Mouse (Mus musculus): ENCODE measurements around the gene Rassf9.

Gene Rassf9

DNA sequence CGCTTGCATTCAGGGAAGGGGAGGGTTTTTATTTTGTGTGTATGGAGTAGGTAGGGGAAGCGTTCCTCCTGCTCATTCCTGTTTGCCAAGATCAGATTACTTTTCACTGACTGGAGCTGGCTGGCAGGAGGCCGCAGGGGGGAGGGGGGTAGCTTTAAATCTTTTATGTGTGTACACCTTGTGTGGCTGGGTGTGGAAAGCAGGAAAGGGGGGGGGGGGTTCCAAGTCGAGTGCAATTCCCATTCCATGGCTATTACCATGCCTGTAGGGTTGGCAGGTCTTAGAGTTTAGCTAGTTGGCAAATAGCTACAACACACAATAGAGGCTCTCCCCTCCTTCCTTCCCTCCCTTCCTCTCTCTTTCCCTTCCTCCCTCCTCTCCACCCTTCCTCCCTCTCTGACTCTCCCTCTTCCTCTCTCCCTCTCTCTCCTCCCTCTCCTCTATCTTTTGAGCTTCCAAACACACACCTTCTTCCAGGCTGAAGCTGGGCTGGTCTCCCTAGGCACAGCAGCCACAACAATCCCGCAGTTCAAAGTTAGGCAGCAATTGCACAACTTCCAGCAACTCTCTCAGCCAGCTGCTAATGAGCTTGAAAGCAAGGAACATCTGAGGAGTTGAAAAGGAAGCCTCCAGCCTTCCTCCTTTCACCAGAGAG lies at the start of gene Rassf9:
TSS of gene Rassf9 (plus strand) at position 416 of the 655 bp plus-strand sequence.
- peak in 1 of 2 experiments; percentile 11 for DNase-seq

DNA sequence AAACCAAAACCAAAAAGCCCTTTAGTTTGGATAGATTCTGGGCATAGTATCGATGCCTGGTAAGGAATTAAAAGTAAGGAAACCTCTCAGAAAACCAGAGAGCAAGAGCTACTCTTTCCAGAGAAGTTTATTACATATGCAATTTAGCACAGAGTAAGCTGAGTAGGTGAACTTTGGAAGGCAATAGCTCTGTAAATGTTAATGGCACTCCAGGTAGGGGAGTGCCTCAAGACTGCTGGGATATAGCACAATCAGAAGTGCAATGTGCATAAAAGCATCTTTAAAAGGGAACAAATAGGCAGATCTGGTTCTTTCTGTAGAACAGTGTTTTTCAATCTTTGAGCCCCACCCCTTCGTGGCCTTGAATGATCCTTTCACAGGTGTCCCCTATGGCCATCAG lies 42.6 kb upstream of the Rassf9 start:
- DNase-seq: no peak

DNA sequence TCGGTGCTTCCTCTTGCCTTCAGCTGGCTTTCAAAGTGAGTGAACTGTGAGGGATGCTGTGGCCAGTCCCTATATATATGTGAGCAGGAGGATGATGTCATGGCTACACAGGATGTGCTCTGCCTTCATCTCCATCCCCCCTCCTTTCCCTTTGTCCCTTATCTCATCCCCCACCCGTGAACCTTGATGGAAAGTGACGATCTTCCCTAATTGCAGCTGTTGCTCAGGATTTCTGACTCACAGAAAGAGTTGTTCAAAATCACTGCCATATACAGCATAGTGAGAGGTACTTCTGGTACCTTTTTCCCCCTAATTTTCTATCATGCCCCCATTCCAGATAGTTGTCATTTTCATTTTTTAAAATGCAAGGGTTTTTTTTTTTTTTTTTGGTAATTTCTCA lies 21.6 kb upstream of the Rassf9 start, which contains the start of gene Nts:
TSS of gene Nts (minus strand) at position 101 of the 400 bp plus-strand sequence.
- no peak for DNase-seq

- DNase-seq: peak; percentile 36 to 73
Observed at GRCm38 (mm10) chr10:102491792-102492191, 20.2 kb upstream of the Rassf9 start.

DNA sequence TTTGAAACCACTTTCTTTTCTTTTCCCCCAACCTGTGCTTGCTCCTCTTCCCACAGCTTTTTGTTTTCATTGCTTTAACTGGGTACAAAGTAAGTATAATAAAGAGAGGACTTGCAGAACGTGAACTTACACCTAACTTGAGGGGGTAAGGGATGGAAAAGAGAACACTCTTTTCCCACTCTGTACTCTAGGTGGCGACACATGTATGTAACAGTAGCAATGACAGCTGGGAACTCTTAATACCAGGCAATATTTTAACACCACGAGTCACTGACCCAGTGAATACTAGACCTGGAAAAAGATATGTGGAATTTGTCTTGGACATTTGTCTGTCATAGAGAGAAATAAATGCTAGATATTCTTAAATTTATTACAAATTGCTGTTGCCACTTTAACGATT lies 13.3 kb upstream of the Rassf9 start:
- DNase-seq: peak in 1 of 2 experiments; percentile 6

DNA sequence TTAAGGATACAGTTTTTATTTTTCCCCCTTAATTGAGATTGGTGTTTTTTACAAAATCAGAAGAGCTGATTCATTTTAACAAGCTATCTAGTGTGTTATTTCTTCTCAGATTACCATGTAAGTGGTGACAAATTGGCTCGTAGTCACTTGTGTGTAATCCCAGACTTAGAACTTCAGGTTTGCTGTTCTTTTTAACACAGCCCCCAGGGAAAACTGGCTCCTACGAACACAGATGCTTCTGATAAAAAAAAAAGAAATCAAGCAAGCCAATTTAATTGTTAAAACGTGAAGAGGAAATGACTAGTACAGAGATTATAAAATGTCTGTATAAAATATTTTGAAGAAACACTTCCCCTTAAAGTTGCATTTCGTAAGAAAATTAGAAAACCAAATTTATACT lies 4.6 kb upstream of the Rassf9 start:
- no peak for DNase-seq

DNA sequence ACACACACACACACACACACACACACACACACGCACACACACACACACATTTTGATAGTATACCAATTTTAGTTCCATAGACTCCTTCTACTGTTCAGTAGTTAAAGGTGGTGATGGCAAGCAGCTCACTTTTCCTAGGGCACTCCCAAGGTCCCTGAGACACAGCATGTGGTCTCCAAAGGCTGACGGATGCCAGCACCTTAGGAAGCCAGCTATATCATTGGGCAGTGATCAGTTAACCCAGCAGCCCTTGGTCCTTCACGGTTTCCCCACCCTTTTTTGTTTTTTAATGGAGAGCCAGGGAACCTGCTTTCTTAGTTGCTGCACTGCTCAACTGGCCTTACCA lies 588 bp upstream of the Rassf9 start:
- no peak for DNase-seq

- no peak for DNase-seq
Observed at GRCm38 (mm10) chr10:102514159-102514558, 2.1 kb downstream of the Rassf9 start.

- DNase-seq: no peak
Observed at GRCm38 (mm10) chr10:102527901-102528300, 15.9 kb downstream of the Rassf9 start.

DNA sequence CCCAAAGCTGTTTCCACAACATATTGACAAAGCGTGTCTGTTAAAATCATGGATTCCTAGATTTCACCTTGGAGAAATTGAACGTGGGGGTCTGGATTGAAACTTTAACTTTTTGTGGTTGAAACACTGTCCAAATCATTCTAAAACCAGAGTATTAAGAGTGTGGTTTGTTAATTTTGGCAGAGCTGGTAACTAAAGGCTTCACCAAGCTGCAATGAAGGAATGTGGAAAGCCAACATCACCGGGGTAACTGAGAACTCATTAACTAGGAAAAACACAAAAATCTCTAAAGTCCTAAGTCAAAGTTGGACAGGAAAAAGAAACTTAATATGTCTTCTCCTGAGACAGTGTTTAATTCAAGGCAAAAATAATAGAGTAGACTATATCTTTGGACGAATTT lies 41.9 kb downstream of the Rassf9 start:
- no peak for DNase-seq

GRCm38 (mm10) chr10:102562488-102562887 lies 50.5 kb downstream of the Rassf9 start:
- DNase-seq: no peak

GRCm38 (mm10) chr10:102577970-102578369 lies 65.9 kb downstream of the Rassf9 start:
- DNase-seq: no peak

DNA sequence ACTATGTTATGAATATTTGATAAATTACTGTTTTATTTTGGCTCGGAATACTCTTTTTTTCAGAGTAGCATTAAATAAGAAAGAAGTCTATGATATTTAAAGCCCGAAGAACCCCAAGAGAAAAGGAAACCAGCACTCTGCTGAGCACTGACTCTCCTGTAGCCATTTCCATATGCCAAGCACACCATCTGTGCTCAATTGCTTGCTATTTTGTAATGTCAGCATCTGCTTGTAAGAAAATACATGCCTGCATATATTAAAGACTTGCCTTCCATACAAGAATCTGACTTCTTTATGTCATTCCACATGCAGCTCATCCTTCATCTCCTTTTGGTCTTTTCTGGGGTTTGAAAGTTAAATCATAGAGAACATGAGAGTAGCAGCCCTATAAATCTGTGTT lies 82.3 kb downstream of the Rassf9 start:
- no peak for DNase-seq

All from cerebellum, postnatal 25 days (tissue).